Mouse (Mus musculus) skeletal muscle tissue, adult 2 months (tissue): ENCODE data around the gene Ufsp2.
A peak's percentile ranks its signal among the peaks of the same experiment; 100 is the strongest.

Experiments
- DNase-seq: peaks from one replicate; pipeline ENCODE4 v3.0.0-alpha.2; 2012; ENCODE audit warnings: low read depth, low spot score

The Ufsp2 gene

DNA sequence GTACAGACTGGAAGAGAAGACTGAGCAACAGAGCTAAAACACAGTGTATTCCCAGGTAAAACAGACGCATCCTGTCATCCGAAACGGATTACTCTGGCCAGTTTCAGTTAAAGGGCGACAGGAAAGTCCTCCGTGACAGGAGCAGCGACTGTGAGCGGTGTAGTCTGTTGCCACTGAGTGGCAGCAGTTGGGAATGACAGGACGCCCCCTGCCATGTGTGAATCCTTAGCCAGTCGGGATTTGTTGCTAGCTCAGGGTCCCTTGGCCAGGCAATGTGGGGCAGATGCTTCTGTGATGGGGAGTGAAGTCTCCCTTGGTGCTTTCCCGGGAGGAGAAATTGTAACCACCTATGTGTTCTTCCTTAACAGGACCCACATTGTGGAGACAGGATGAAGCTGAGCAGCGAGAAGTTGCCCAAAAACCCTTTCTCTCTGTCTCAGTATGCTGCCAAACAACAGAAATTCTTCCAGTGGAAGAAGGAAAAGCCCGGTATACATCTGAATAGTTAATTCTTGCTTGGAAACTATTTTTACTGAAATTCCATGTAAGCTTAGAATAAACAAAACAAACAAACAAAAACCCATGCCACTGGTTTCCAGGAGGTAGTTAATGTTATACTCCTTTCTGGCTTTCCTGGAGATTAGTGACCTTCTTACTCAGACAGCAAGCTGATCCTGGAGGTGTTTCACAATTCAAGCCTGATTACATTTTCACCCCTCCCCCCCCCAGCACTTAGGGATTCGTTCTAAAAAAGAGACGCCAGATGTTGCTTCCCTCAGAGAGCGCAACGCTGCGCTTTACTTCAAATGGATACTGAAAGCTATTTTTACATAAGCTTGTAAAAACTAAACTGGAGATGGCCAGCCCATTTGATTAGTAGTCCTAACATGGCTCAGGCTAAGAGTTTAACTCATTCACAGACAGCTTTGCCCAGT, 35.7 kb downstream of the Ufsp2 start:
- DNase-seq, result peak; percentile 36

DNA sequence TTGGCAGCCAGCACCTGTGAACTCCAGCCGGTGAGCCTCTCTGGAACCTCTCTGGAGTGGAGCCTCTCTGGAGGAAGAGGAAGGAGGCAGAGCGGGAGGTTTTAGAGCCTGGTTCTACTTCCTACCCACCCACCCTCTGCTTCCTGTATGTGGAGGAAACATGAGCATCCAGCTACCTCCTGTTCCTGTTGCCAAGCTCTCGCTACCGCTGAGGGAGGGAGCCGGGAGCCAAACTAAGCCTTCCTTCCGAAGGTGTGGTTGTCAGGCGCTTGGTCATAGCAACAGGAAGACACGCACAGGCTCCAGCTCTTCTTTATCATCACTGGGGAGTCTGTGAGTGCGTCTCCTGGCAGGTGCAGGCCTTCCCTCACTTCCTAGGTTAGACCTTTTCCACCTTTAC, 46.9 kb downstream of the Ufsp2 start:
- no peak for DNase-seq

GRCm38 (mm10) chr8:46022758-46023157, 47.4 kb downstream of the Ufsp2 start:
- no peak for DNase-seq

DNA sequence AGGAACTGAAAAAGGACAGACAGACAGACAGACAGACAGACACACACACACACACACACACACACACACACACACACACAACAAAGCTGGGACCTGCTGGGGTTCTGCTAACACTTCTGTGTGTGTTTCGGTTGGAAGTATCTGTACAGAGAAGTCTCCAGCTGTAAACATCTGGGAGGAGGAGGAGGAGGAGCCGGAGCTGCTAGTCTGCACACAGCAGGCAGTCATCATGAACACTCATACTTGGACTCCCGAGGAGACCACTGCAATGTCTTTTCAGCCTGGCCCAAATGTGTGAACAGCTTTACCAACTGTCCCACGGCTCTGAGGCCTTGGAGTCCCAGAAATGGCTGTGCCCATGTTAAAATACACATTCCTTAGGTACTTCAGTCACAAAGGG, 49.1 kb downstream of the Ufsp2 start:
- no peak for DNase-seq

DNA sequence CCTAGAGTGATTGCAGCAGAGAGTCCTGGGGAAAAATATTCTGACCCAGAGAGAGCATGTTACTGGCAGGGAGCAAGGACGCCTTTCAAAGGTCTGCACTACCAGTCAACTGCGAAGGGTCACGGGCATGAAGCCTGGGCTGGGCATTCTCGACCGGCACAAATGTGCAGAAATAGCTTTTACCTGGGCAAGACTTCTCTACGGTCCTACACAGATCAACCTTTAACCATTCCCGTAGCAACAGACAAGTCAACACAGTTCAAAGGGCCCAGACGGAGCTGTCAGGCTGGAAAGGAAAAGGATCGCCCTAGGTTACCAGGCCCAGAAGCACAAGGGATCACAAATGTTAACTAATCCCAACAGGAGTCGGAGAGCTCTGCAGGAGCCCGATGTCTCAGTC, 60.9 kb downstream of the Ufsp2 start:
- no peak for DNase-seq

- DNase-seq, result no peak
Observed at GRCm38 (mm10) chr8:46039666-46040065, 64.3 kb downstream of the Ufsp2 start.

DNA sequence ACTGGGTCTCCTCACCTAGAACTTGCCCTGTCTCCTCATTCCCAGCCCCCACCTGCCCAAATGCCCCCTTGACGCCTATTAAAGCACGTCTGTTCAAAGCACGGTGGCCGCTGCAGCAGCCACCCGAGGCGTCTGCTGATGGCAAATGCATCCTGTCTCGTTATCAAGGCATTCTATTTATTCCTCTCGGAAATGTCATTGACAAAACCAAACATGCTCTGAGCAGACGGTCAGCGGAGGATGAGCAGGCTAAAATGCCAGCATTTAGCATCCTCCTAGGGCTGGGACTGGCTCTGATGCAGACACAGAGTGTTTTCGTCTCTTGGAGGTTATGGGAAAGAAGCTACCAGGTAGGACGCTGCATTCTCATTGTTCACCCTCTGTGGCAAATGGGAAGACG, 64.9 kb downstream of the Ufsp2 start:
- no peak for DNase-seq
